Mouse (Mus musculus): ENCODE results near the gene Uspl1.

DNA sequence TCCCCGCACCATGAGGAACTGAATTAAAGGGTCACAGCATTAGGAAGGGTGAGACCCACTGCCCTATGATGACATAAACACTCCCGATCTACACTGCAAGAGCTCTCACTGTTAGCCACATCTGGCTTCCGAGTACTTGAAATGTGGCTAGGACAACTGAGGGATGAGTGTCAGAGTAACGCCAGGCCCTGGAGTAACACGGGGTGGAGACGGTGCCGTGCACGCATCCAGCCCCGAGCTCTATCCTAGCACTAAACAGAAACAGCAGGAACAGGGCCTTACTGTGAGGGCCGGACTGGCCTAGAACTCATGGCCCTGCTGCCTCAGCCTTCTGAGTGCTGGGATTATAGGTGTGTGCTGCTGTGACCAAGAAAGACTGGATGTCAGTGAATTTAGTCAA, 18.1 kb upstream of the Uspl1 start:
- TF ChIP-seq CTCF (IDR thresholded peaks at IDR 0.05; ENCODE audit: extremely low read depth, insufficient read depth, insufficient read length, insufficient replicate concordance) = no peak
- TF ChIP-seq POLR2A (IDR thresholded peaks at IDR 0.05; ENCODE audit: low read depth, low read length) = no peak
